Mouse (Mus musculus) limb, embryonic 11.5 days (tissue): ENCODE measurements around the gene Vmn1r131. TPM values are rescaled to one million over a fixed set of nuclear protein-coding genes. Genes with fewer than 3 reads are reported as not detected.
"Not testable (repeated sequence)": the region's sequence is repeated elsewhere in the genome, so short reads cannot be mapped to it uniquely, and the experiment has no call there.

Source experiments
- ATAC-seq: fragments of 200-750 bp; cut with Nextera tagmentation; 2 replicates; pipeline ENCODE4 v1.8.0; 2017; ENCODE audit warnings: low read depth; ENCODE audit not compliant: insufficient number of reproducible peaks, low FRiP score, low TSS enrichment
- DNase-seq: peaks from one replicate; pipeline ENCODE4 v3.0.0-alpha.2; 2015; ENCODE audit warnings: low spot score
- H3K27ac ChIP-seq: fragments of 300-500 bp; sonication (generic); replicated peaks from 2 replicates; pipeline ENCODE4 v1.5.1; 2014; ENCODE audit warnings: low read depth, mild to moderate bottlenecking, low read length
- H3K27me3 ChIP-seq: fragments of 300-500 bp; sonication (generic); 2 replicates; pipeline ENCODE4 v1.6.1; 2014; ENCODE audit warnings: mild to moderate bottlenecking, low read length, mixed read lengths; ENCODE audit not compliant: control insufficient read depth, insufficient read depth
- H3K36me3 ChIP-seq: fragments of 300-500 bp; sonication (generic); 2 replicates; pipeline ENCODE4 v1.6.1; 2014; ENCODE audit warnings: mild to moderate bottlenecking, low read length, moderate library complexity, mixed read lengths; ENCODE audit not compliant: control insufficient read depth, insufficient read depth
- H3K4me1 ChIP-seq: fragments of 300-500 bp; sonication (generic); 2 replicates; pipeline ENCODE4 v1.6.1; 2014; ENCODE audit warnings: low read length, mixed read lengths; ENCODE audit not compliant: control insufficient read depth, insufficient read depth
- H3K4me2 ChIP-seq: fragments of 300-500 bp; sonication (generic); 2 replicates; pipeline ENCODE4 v1.6.1; 2014; ENCODE audit warnings: low read depth, mild to moderate bottlenecking, moderate library complexity; ENCODE audit not compliant: severe bottlenecking
- H3K4me3 ChIP-seq: fragments of 300-500 bp; sonication (generic); 2 replicates; pipeline ENCODE4 v1.5.1; 2014; ENCODE audit warnings: low read depth, low read length
- H3K9ac ChIP-seq: fragments of 300-500 bp; sonication (generic); 2 replicates; pipeline ENCODE4 v1.6.1; 2014; ENCODE audit warnings: mild to moderate bottlenecking, low read length
- H3K9me3 ChIP-seq: fragments of 300-500 bp; sonication (generic); 2 replicates; pipeline ENCODE4 v1.6.1; 2016; ENCODE audit warnings: low read length; ENCODE audit not compliant: control insufficient read depth
- WGBS: fragments of 180-500 bp; shearing (Covaris S2); extraction: QIAGEN DNeasy Blood & Tissue Kit; methylation state at CpG from one replicate; pipeline ENCODE4 v1.1.7; 2014; 5-methylcytosine and 5-hydroxymethylcytosine counted together
- polyA plus RNA-seq: library from polyadenylated mRNA; unstranded; fragments of >200 nt; fragmentation: Nextera tagmentation; extraction: Ambion mirVana; gene quantifications from 2 replicates; pipeline ENCODE4 v1.2.1, GENCODE M21; 2014

Vmn1r131 gene
- not detected in 2 replicates for polyA plus RNA-seq

DNA sequence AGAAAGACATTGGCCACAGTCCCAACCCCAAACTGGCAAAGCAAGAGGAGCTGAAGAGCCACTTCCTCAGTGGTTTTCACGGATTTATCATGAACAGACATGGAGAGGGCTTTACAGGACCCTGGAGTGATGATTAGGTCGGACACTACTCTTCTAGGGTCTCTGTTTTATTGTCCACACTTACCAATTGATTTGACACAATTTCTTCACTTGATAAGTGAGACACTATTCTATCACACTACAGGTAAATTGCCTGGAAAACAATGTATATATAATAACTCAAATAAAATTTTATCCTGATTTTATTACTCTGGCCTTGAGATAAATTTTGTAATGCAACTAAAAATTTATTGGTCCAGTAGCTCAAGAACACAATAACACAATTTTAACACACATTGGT is at the start of gene Vmn1r131:
Gene Vmn1r131, minus strand, starts transcription at position 101 of the 400 bp plus-strand sequence.
- ATAC-seq, H3K4me1 ChIP-seq, H3K27ac ChIP-seq, H3K27me3 ChIP-seq, H3K4me2 ChIP-seq, H3K4me3 ChIP-seq, H3K9me3 ChIP-seq, H3K9ac ChIP-seq, H3K36me3 ChIP-seq, DNase-seq: not testable (repeated sequence)
- WGBS: no CpG with 5 or more reads among the region's 2 CpGs

DNA sequence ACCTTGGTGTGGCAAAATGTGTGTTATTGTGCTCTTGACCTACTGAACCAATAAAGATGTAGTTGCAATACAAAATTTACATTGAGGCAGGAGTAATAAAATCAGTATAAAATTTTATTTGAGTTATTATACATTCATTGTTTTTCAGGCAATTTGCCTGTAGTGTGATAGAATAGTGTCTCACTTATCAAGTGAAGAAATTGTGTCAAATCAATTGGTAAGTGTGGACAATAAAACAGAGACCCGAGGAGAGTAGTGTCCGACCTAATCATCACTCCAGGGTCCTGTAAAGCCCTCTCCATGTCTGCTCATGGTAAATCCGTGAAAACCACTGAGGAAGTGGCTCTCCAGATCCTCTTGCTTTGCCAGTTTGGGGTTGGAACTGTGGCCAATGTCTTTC is 34.4 kb downstream of the Vmn1r131 start, which contains the start of gene Vmn1r130:
Gene Vmn1r130, plus strand, starts transcription at position 301 of the 400 bp plus-strand sequence.
- H3K4me2 ChIP-seq, H3K27me3 ChIP-seq, DNase-seq, ATAC-seq, H3K4me3 ChIP-seq, H3K27ac ChIP-seq, H3K36me3 ChIP-seq, H3K9ac ChIP-seq, H3K4me1 ChIP-seq, H3K9me3 ChIP-seq: not testable (repeated sequence)
- WGBS: no CpG with 5 or more reads among the region's 3 CpGs

Other genes with a start within 250 kb of the Vmn1r131 start
- gene Vmn1r126, start 244.6 kb downstream of the Vmn1r131 start, polyA plus RNA-seq: not detected in 2 replicates
- not detected in 2 replicates for gene Vmn1r127, start 226.2 kb downstream of the Vmn1r131 start, polyA plus RNA-seq
- gene Vmn1r128, start 196.7 kb downstream of the Vmn1r131 start, polyA plus RNA-seq: not detected in 2 replicates
- gene Vmn1r129, start 184.8 kb downstream of the Vmn1r131 start, polyA plus RNA-seq: not detected in 2 replicates
- not detected in 2 replicates for gene Gm6882, start 113.3 kb downstream of the Vmn1r131 start, polyA plus RNA-seq
- not detected in 2 replicates for gene Vmn1r130, start 34.3 kb downstream of the Vmn1r131 start, polyA plus RNA-seq
- not detected in 2 replicates for gene Vmn1r132, start 68.0 kb upstream of the Vmn1r131 start, polyA plus RNA-seq
- gene Gm4175, start 215.4 kb upstream of the Vmn1r131 start, polyA plus RNA-seq: not detected in 2 replicates